Mouse (Mus musculus) brain, embryonic 18.5 days (tissue): ENCODE results near the gene Olfr642.

Experiments used
- DNase-seq: peaks from one replicate; pipeline ENCODE4 v3.0.0-alpha.2; 2012; ENCODE audit warnings: low read depth, low spot score

Gene Olfr642

DNA sequence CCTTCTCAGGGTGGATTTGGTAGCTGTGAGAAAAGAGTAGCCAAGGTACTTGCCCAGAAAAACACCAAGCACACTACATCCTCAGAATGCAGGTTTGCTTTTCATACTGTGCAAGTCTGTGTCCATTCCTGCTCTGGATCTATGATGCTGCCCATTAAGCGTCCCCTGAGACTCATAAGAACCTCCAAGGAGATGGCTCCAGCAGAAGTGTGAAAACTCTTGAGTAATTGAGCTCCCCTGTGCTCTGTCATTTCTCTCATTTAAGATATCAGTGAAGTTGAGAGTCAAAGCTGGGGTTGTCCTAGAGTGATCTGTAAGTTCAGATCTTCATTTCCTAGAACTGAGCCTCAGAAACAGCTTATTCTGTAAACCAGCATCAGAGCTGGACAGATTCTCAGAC is at the start of gene Olfr642:
TSS of gene Olfr642 (minus strand) at position 101 of the 400 bp plus-strand sequence.
- DNase-seq, result no peak

- DNase-seq, result no peak
Measured at GRCm38 (mm10) chr7:104085365-104085764, 32.9 kb upstream of the Olfr642 start, which contains the start of gene Olfr645. Gene Olfr645 (minus strand): TSS chr7:104085465.

DNA sequence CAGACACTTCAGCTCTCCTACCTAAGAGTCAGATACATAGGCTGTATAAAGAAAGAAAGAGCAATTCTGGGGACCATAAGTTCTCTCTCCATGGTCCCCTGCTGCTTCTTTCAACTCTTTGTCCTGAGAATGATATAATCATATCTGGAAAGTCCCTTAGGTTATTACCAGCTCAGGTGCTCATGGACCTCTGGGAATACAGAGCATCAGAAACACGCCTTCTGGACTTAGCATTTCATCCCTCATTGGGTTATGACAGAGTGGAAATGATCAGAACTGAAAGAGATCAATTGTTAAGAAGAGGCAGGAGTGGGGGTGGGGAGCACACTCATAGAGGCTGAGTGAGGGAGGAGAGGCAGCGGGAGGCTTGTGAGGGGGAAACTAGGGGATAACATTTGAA is 19.3 kb upstream of the Olfr642 start, which contains the start of gene Olfr644:
TSS of gene Olfr644 (minus strand) at position 101 of the 400 bp plus-strand sequence.
- no peak for DNase-seq

- no peak for DNase-seq
Measured at GRCm38 (mm10) chr7:104061345-104061744, 8.9 kb upstream of the Olfr642 start, which contains the start of gene 4930516K23Rik. Gene 4930516K23Rik (minus strand): TSS chr7:104061445.

- DNase-seq, result no peak
Measured at GRCm38 (mm10) chr7:104059215-104059614, 6.7 kb upstream of the Olfr642 start.

DNA sequence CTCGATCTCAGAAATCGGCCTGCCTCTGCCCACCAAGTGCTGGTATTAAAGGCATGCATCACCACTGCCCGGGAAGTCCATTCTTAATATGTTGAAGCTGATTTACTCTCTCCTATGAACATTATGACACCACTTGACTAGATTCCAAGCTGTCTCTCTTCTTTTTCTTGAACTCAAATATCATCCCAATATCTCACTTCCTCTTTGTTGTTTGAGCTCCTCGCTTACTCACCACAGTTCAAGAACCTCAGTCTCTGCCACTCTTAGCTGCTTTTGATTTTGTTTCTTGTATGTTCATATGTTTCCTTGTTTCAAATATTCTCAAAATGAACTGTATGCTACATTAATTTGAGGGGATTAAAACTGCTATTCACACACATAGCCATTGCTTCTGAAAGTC is 1.7 kb downstream of the Olfr642 start:
- DNase-seq, result no peak

DNA sequence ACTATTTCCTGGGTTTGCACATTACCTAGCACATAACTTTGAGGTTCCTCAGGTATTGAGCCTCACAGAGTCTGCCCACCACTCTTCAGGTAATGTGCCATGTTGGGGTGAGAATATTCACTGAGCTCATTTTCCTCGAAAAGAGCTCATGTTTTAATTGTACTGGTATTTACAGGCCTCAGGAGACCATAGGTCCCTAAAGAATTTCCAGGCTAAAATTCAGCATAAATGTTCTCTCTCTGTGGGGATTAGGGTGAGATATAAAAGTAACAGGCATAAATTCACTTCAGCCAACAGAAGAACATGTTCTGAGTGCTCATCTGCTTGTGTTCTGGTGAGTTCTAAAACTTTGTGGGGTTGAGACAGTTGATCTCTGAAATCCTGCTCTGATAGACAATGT is 17.3 kb downstream of the Olfr642 start, which contains the start of gene Olfr641:
TSS of gene Olfr641 (plus strand) at position 301 of the 400 bp plus-strand sequence.
- no peak for DNase-seq

GRCm38 (mm10) chr7:104026978-104027377 is 25.5 kb downstream of the Olfr642 start:
- DNase-seq, result no peak

DNA sequence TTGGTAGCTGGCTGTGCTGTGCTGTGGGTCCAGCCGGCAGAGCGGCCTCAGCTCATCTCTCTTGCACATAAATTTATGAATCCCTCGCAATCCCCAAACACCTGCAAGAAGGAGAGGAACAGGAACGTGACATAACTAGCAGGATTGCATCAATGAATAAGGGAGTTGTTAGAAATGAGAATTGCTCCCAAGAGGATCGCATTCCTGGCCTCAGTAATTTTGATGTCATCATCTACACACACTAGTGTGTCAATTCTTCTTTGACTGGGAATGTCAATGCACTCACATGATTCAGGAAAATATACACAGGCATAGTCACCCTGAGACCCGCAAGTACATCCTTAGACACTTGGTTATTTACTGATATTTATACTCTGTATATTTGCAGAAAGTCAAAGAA is 27.0 kb downstream of the Olfr642 start, which contains the start of gene Olfr640:
TSS of gene Olfr640 (minus strand) at position 101 of the 400 bp plus-strand sequence.
- no peak for DNase-seq

GRCm38 (mm10) chr7:104021651-104022050 is 30.8 kb downstream of the Olfr642 start:
- DNase-seq, result no peak

- DNase-seq, result no peak
Measured at GRCm38 (mm10) chr7:104018953-104019352, 33.5 kb downstream of the Olfr642 start.

GRCm38 (mm10) chr7:104017203-104017602 is 35.3 kb downstream of the Olfr642 start, which contains the start of gene Olfr639:
Gene Olfr639 (minus strand): TSS chr7:104017303.
- no peak for DNase-seq

GRCm38 (mm10) chr7:103999124-103999523 is 53.3 kb downstream of the Olfr642 start:
- DNase-seq, result no peak

DNA sequence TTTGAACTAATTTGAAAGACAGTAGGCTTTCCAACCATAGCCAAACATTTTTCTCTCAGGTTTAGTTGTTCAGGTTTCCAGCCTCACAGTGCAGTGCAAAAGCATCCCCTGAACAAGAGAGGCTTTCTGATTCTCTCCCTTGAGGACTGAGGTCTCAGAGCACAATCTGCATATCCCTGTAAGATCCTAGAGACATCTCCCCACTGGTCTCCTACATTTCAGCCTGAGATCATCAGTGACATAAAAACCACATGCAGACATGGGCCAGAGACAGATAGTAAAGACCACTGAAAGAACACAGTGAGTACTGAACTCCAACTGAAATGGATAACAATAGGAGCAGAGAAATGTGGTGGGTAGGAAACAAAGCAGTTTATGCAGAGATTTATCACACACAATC is 54.0 kb downstream of the Olfr642 start, which contains the start of gene Olfr638:
TSS of gene Olfr638 (plus strand) at position 301 of the 400 bp plus-strand sequence.
- no peak for DNase-seq
